Mouse (Mus musculus): ENCODE data around the gene Adar. TPM values are rescaled to one million over a fixed set of nuclear protein-coding genes. Genes with fewer than 3 reads are reported as not detected.
"Not testable (repeated sequence)": the region's sequence is repeated elsewhere in the genome, so short reads cannot be mapped to it uniquely, and the experiment has no call there.

Adar gene
- polyA plus RNA-seq, 1 experiment from 2014 or later, result 22.1 TPM

GRCm38 (mm10) chr3:89780102-89780501 is 65.3 kb downstream of the Adar start:
- Histone ChIP-seq H3K4me1 (peaks cover 15% of the 10 kb centered on the region), H3K36me3 (replicated peaks) (peaks cover 83% of the 10 kb centered on the region), H3K27ac (no peak overlapping the region), H3K27me3 (no peaks in the 10 kb centered on the region), H3K4me2 (no peak overlapping the region), H3K4me3 (replicated peaks) (no peak overlapping the region), H3K9ac (no peak overlapping the region), H3K9me3 (no peaks in the 10 kb centered on the region)
- 88% methylated on average over 4 of the region's 4 CpGs for WGBS
- ATAC-seq (ENCODE audit: low FRiP score), result no peak

GRCm38 (mm10) chr3:89781640-89782039 is 66.8 kb downstream of the Adar start:
- Histone ChIP-seq H3K36me3 (replicated peaks) (peaks cover 70% of the 10 kb centered on the region), H3K4me2 (no peak overlapping the region), H3K27me3 (no peaks in the 10 kb centered on the region), H3K9ac (no peak overlapping the region), H3K4me3 (replicated peaks) (no peak overlapping the region), H3K4me1 (0 out of 2 replicates have a peak, but pooled peaks cover 5% of the 10 kb centered on the region), H3K9me3 (no peaks in the 10 kb centered on the region), H3K27ac (no peak overlapping the region)
- ATAC-seq (ENCODE audit: low FRiP score), result no peak
- 94% methylated on average over 5 of the region's 5 CpGs for WGBS

- Histone ChIP-seq H3K9me3 (no peaks in the 10 kb centered on the region), H3K27me3 (no peaks in the 10 kb centered on the region), H3K36me3 (replicated peaks) (peaks cover 35% of the 10 kb centered on the region), H3K4me1 (peaks cover 5% of the 10 kb centered on the region; the same call in 1 of the 2 replicates), H3K4me3 (replicated peaks) (no peak overlapping the region), H3K9ac (no peak overlapping the region), H3K27ac (0 out of 2 replicates have a peak overlapping the region, but pooled peaks have one; percentile 15), H3K4me2 (no peak overlapping the region)
- 22% methylated on average over 11 of the region's 11 CpGs for WGBS
- ATAC-seq (ENCODE audit: low FRiP score), result 0 out of 2 replicates have a peak, but pooled peaks have one; percentile 27
These were observed 70.3 kb downstream of the Adar start for GRCm38 (mm10) chr3:89784991-89785753.

- Histone ChIP-seq H3K9ac (no peak overlapping the region), H3K4me1 (peaks cover 5% of the 10 kb centered on the region; the same call in 1 of the 2 replicates), H3K27me3 (no peaks in the 10 kb centered on the region), H3K36me3 (replicated peaks) (peaks cover 24% of the 10 kb centered on the region), H3K4me3 (replicated peaks) (no peak overlapping the region), H3K9me3 (no peaks in the 10 kb centered on the region), H3K4me2 (no peak overlapping the region), H3K27ac (no peak overlapping the region)
- no peak for ATAC-seq (ENCODE audit: low FRiP score)
- WGBS, result 82% methylated on average over 6 of the region's 6 CpGs
These were observed 71.5 kb downstream of the Adar start for GRCm38 (mm10) chr3:89786275-89786674.

- no peaks in the 10 kb centered on the region for H3K27me3 ChIP-seq
- H3K36me3 ChIP-seq (replicated peaks), result no peaks in the 10 kb centered on the region
- H3K4me1 ChIP-seq, result peaks cover 5% of the 10 kb centered on the region; the same call in 1 of the 2 replicates
- H3K4me2 ChIP-seq, result no peak overlapping the region
- no peak overlapping the region for H3K27ac ChIP-seq
- 74% methylated on average over 16 of the region's 16 CpGs for WGBS
- 0 out of 2 replicates have a peak, but pooled peaks have one; percentile 33 for ATAC-seq (ENCODE audit: low FRiP score)
- H3K9ac ChIP-seq, result no peak overlapping the region
- no peak overlapping the region for H3K4me3 ChIP-seq (replicated peaks)
- no peaks in the 10 kb centered on the region for H3K9me3 ChIP-seq
These were observed 74.0 kb downstream of the Adar start for GRCm38 (mm10) chr3:89788680-89789352.

GRCm38 (mm10) chr3:89794616-89795015 is 79.8 kb downstream of the Adar start:
- no peaks in the 10 kb centered on the region for H3K36me3 ChIP-seq (replicated peaks)
- 65% methylated on average over 2 of the region's 2 CpGs for WGBS
- H3K4me2 ChIP-seq, result no peak overlapping the region
- no peak overlapping the region for H3K4me3 ChIP-seq (replicated peaks)
- H3K27me3 ChIP-seq, result no peaks in the 10 kb centered on the region; the same call in 1 of the 2 replicates
- H3K9ac ChIP-seq, result no peak overlapping the region
- no peak for ATAC-seq (ENCODE audit: low FRiP score)
- H3K9me3 ChIP-seq, result no peaks in the 10 kb centered on the region
- no peak overlapping the region for H3K27ac ChIP-seq
- peaks cover 3% of the 10 kb centered on the region for H3K4me1 ChIP-seq

GRCm38 (mm10) chr3:89795746-89796145 is 80.9 kb downstream of the Adar start:
- H3K9me3 ChIP-seq, result no peaks in the 10 kb centered on the region
- no peak overlapping the region for H3K9ac ChIP-seq
- no peaks in the 10 kb centered on the region; the same call in 1 of the 2 replicates for H3K27me3 ChIP-seq
- H3K4me1 ChIP-seq, result peaks cover 4% of the 10 kb centered on the region
- no peaks in the 10 kb centered on the region for H3K36me3 ChIP-seq (replicated peaks)
- H3K27ac ChIP-seq, result no peak overlapping the region
- ATAC-seq (ENCODE audit: low FRiP score), result no peak
- no peak overlapping the region for H3K4me2 ChIP-seq
- no peak overlapping the region for H3K4me3 ChIP-seq (replicated peaks)
- WGBS, result 76% methylated on average over 5 of the region's 5 CpGs

GRCm38 (mm10) chr3:89796358-89796757 is 81.5 kb downstream of the Adar start:
- H3K9me3 ChIP-seq, result no peaks in the 10 kb centered on the region
- WGBS, result 64% methylated on average over 4 of the region's 4 CpGs
- H3K9ac ChIP-seq, result no peak overlapping the region
- H3K4me3 ChIP-seq (replicated peaks), result no peak overlapping the region
- no peak for ATAC-seq (ENCODE audit: low FRiP score)
- H3K27me3 ChIP-seq, result no peaks in the 10 kb centered on the region; the same call in 1 of the 2 replicates
- H3K4me2 ChIP-seq, result no peak overlapping the region
- no peaks in the 10 kb centered on the region for H3K36me3 ChIP-seq (replicated peaks)
- no peak overlapping the region for H3K27ac ChIP-seq
- peaks cover 4% of the 10 kb centered on the region for H3K4me1 ChIP-seq

GRCm38 (mm10) chr3:89798518-89798917 is 83.7 kb downstream of the Adar start:
- no peak for ATAC-seq (ENCODE audit: low FRiP score)

GRCm38 (mm10) chr3:89799476-89799875 is 84.7 kb downstream of the Adar start:
- peak overlapping the region; percentile 34 for H3K4me2 ChIP-seq
- H3K4me3 ChIP-seq (replicated peaks), result no peak overlapping the region
- no peak overlapping the region for H3K9ac ChIP-seq
- no peaks in the 10 kb centered on the region for H3K36me3 ChIP-seq (replicated peaks)
- no peaks in the 10 kb centered on the region for H3K9me3 ChIP-seq
- ATAC-seq (ENCODE audit: low FRiP score), result no peak
- H3K4me1 ChIP-seq, result peaks cover 4% of the 10 kb centered on the region
- 7% methylated on average over 13 of the region's 13 CpGs for WGBS
- no peak overlapping the region for H3K27ac ChIP-seq
- H3K27me3 ChIP-seq, result no peaks in the 10 kb centered on the region; the same call in 1 of the 2 replicates

More at GRCm38 (mm10) chr3:89798518-89798917, 83.7 kb downstream of the Adar start:
- 79% methylated on average over 3 of the region's 3 CpGs for WGBS
- no peak overlapping the region for H3K27ac ChIP-seq
- no peak overlapping the region for H3K9ac ChIP-seq
- H3K27me3 ChIP-seq, result no peaks in the 10 kb centered on the region; the same call in 1 of the 2 replicates
- H3K9me3 ChIP-seq, result no peaks in the 10 kb centered on the region
- H3K4me2 ChIP-seq, result no peak overlapping the region
- H3K36me3 ChIP-seq (replicated peaks), result no peaks in the 10 kb centered on the region
- H3K4me3 ChIP-seq (replicated peaks), result no peak overlapping the region
- peaks cover 4% of the 10 kb centered on the region for H3K4me1 ChIP-seq

- not testable (repeated sequence) for ATAC-seq (ENCODE audit: low FRiP score); H3K27ac ChIP-seq
These were observed 85.3 kb downstream of the Adar start for GRCm38 (mm10) chr3:89800078-89800477.

GRCm38 (mm10) chr3:89800774-89801506 is 86.1 kb downstream of the Adar start:
- H3K4me1 ChIP-seq, result peaks cover 4% of the 10 kb centered on the region
- 68% methylated on average over 5 of the region's 5 CpGs for WGBS
- no peaks in the 10 kb centered on the region; the same call in 1 of the 2 replicates for H3K27me3 ChIP-seq
- H3K9ac ChIP-seq, result no peak overlapping the region
- ATAC-seq (ENCODE audit: low FRiP score), result no peak
- H3K9me3 ChIP-seq, result no peaks in the 10 kb centered on the region
- H3K4me3 ChIP-seq (replicated peaks), result no peak overlapping the region
- H3K27ac ChIP-seq, result no peak overlapping the region
- H3K4me2 ChIP-seq, result no peak overlapping the region
- H3K36me3 ChIP-seq (replicated peaks), result no peaks in the 10 kb centered on the region

More at GRCm38 (mm10) chr3:89800078-89800477, 85.3 kb downstream of the Adar start:
- not testable (repeated sequence) for H3K9ac ChIP-seq; H3K9me3 ChIP-seq; H3K4me1 ChIP-seq; H3K4me3 ChIP-seq (replicated peaks); H3K4me2 ChIP-seq; H3K36me3 ChIP-seq (replicated peaks); H3K27me3 ChIP-seq
- WGBS, result 24% methylated on average over 3 of the region's 3 CpGs
